Mouse (Mus musculus): ENCODE measurements around the gene Ddr2. TPM values are rescaled to one million over a fixed set of nuclear protein-coding genes. Genes with fewer than 3 reads are reported as not detected.

Gene Ddr2
- polyA plus RNA-seq, 1 experiment from 2014 or later, result 36.0 TPM

DNA sequence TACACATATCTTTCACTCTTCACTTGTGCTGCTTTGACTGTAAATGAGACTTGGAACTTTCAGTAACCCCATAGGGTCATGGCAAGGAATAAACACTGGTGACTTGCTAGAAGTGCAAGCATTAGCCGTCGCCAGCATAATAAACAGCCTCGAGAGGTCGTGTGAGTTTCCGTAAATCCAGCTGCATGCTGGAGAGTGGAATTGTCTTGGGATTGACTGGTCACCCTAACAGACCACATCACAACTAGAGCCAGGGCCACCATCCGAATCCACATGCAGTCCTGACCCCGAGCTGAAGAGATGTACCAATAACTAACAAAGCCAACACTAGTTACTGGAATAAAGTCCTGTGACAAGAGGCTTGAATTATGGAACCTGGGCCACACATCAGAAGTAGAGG lies 53.0 kb downstream of the Ddr2 start:
- ATAC-seq (ENCODE audit: insufficient read depth, low FRiP score, low TSS enrichment) (no peak), DNase-seq (ENCODE audit: low spot score) (no peak)
- Histone ChIP-seq H3K9ac (ENCODE audit: low read length) (no peak overlapping the region), H3K9me3 (ENCODE audit: control insufficient read depth, low read length) (0 out of 2 replicates have a peak, but pooled peaks cover 4% of the 10 kb centered on the region), H3K27ac (ENCODE audit: low read depth, low read length) (no peak overlapping the region), H3K4me2 (ENCODE audit: low read depth) (no peak overlapping the region), H3K4me3 (ENCODE audit: low read depth, low read length) (no peak overlapping the region), H3K36me3 (ENCODE audit: control insufficient read depth, insufficient read depth, low read length) (no peaks in the 10 kb centered on the region), H3K4me1 (ENCODE audit: control insufficient read depth, insufficient read depth, low read length) (no peaks in the 10 kb centered on the region), H3K27me3 (ENCODE audit: control insufficient read depth, insufficient read depth, low read length) (no peaks in the 10 kb centered on the region)
- 89% methylated on average over 7 of the region's 7 CpGs for WGBS

DNA sequence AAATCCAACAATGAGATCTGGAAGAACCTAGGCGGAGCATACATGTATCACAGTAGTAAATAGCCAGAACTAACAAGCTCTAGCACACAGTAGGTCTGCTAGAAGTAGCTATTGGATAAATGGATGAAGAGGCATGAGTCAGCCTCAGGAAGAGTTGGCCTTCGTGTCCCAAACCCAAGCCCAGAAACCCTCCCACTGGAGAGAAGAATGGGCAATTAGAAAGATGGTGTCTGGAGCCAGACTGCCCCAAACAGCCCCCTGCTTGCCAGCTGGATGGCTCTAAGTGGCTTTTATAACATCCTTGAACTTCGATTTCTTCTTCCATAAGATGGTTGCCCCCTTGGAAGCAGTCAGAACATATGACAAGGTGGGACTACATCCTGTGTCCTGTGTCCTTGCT lies 53.6 kb downstream of the Ddr2 start:
- Histone ChIP-seq H3K4me1 (ENCODE audit: control insufficient read depth, insufficient read depth, low read length) (no peaks in the 10 kb centered on the region), H3K4me2 (ENCODE audit: low read depth) (no peak overlapping the region), H3K27ac (ENCODE audit: low read depth, low read length) (no peak overlapping the region), H3K9me3 (ENCODE audit: control insufficient read depth, low read length) (0 out of 2 replicates have a peak, but pooled peaks cover 4% of the 10 kb centered on the region), H3K4me3 (ENCODE audit: low read depth, low read length) (no peak overlapping the region), H3K36me3 (ENCODE audit: control insufficient read depth, insufficient read depth, low read length) (no peaks in the 10 kb centered on the region), H3K27me3 (ENCODE audit: control insufficient read depth, insufficient read depth, low read length) (no peaks in the 10 kb centered on the region), H3K9ac (ENCODE audit: low read length) (no peak overlapping the region)
- ATAC-seq (ENCODE audit: insufficient read depth, low FRiP score, low TSS enrichment), result no peak
- DNase-seq (ENCODE audit: low spot score), result no peak
- WGBS, result 76% methylated on average over 3 of the region's 3 CpGs

DNA sequence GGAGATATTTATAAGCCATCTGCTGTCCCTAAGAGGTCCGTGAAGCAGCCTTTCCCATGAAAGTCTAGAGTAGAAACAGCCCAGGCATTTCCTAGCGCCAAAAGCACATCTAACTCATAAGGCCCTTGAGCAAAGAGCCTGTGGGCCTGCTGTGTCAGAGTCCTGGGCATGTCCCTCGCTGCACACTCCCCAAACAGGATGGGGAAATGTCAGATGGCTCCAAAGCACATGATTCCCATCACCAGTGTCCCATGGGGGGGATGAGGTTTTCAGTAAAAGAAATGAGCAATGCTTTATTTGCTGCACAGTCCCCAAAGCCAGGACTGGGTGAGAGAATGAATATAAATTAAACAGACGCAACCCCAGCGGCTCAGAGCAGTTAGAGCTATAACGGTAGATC lies 54.3 kb downstream of the Ddr2 start:
- no peaks in the 10 kb centered on the region for H3K27me3 ChIP-seq (ENCODE audit: control insufficient read depth, insufficient read depth, low read length)
- WGBS, result 64% methylated on average over 6 of the region's 6 CpGs
- peak; percentile 31; the same call in 1 of the 2 replicates for ATAC-seq (ENCODE audit: insufficient read depth, low FRiP score, low TSS enrichment)

DNA sequence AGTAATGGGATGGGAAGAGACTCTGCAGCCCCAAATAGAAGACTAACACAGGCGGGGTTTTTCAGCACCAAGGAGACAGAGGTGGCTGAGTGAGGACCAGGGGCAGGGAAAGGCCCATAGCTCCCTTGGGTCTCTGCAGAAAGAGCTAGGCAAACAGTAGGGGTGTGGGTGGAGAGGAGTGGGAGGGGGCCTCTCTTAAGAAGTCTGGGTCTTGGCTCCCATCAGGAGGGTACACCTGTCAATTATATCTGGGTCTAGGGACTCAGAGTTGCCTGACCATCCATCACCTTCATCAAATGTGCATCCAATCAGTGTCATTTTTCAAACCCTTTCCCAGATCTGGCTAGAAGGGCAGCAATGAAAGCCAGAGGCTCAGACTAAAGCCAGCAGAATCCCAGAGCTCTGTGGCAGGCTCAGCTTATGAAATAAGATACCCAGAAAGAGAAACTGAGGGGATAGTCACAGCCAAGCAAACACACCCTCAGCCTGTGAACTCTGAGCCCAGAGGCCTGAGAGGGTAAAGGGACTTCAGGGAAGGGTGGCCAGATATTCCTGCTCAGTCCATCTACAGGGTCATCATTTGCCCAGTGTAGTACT lies 58.0 kb downstream of the Ddr2 start:
- no peak overlapping the region for H3K4me3 ChIP-seq (ENCODE audit: low read depth, low read length)
- H3K27me3 ChIP-seq (ENCODE audit: control insufficient read depth, insufficient read depth, low read length), result no peaks in the 10 kb centered on the region
- no peak overlapping the region for H3K27ac ChIP-seq (ENCODE audit: low read depth, low read length)
- no peaks in the 10 kb centered on the region for H3K9me3 ChIP-seq (ENCODE audit: control insufficient read depth, low read length)
- no peaks in the 10 kb centered on the region; the same call in 1 of the 2 replicates for H3K36me3 ChIP-seq (ENCODE audit: control insufficient read depth, insufficient read depth, low read length)
- no peak overlapping the region for H3K4me2 ChIP-seq (ENCODE audit: low read depth)
- ATAC-seq (ENCODE audit: insufficient read depth, low FRiP score, low TSS enrichment) (no peak), DNase-seq (ENCODE audit: low spot score) (no peak)
- no peaks in the 10 kb centered on the region for H3K4me1 ChIP-seq (ENCODE audit: control insufficient read depth, insufficient read depth, low read length)
- 70% methylated on average over 1 of the region's 1 CpGs for WGBS
- H3K9ac ChIP-seq (ENCODE audit: low read length), result no peak overlapping the region

More for the DNA sequence above, 54.3 kb downstream of the Ddr2 start:
- 0 out of 2 replicates have a peak, but pooled peaks cover 4% of the 10 kb centered on the region for H3K9me3 ChIP-seq (ENCODE audit: control insufficient read depth, low read length)
- H3K9ac ChIP-seq (ENCODE audit: low read length), result no peak overlapping the region
- H3K4me2 ChIP-seq (ENCODE audit: low read depth), result no peak overlapping the region
- H3K4me1 ChIP-seq (ENCODE audit: control insufficient read depth, insufficient read depth, low read length), result no peaks in the 10 kb centered on the region
- DNase-seq (ENCODE audit: low spot score), result peak; percentile 41
- no peaks in the 10 kb centered on the region for H3K36me3 ChIP-seq (ENCODE audit: control insufficient read depth, insufficient read depth, low read length)
- H3K4me3 ChIP-seq (ENCODE audit: low read depth, low read length), result no peak overlapping the region
- 0 out of 2 replicates have a peak overlapping the region, but pooled peaks have one; percentile 10 for H3K27ac ChIP-seq (ENCODE audit: low read depth, low read length)

DNA sequence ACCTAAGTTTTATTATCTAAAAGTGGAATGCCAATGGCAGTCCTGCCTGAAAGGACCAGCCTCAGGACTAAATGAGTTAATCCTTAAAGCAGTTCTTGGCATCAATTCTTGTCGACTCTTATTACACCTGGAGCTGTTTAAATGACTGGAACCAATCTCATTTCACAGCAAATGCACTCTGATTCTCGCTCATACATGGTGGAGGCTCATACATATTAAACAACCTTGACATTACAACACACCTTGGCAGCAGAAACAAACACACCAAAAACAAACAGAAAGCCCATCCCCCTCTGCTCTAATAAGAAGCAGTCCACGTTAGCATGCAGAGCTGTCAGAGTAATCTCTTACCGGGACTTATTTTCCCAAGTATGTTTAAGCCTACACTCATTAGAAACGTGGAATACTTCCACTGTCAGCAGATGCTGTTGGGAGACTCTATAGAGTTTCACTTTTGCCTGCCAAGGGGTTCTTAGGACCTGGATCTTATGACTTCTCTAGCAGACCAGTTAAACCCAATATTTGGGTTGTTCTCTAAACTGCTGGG lies 58.9 kb downstream of the Ddr2 start:
- Histone ChIP-seq H3K9ac (ENCODE audit: low read length) (no peak overlapping the region), H3K27me3 (ENCODE audit: control insufficient read depth, insufficient read depth, low read length) (no peaks in the 10 kb centered on the region), H3K4me3 (ENCODE audit: low read depth, low read length) (no peak overlapping the region), H3K36me3 (ENCODE audit: control insufficient read depth, insufficient read depth, low read length) (no peaks in the 10 kb centered on the region; the same call in 1 of the 2 replicates), H3K4me2 (ENCODE audit: low read depth) (no peak overlapping the region), H3K9me3 (ENCODE audit: control insufficient read depth, low read length) (no peaks in the 10 kb centered on the region), H3K4me1 (ENCODE audit: control insufficient read depth, insufficient read depth, low read length) (no peaks in the 10 kb centered on the region), H3K27ac (ENCODE audit: low read depth, low read length) (no peak overlapping the region)
- ATAC-seq (ENCODE audit: insufficient read depth, low FRiP score, low TSS enrichment) (no peak), DNase-seq (ENCODE audit: low spot score) (no peak)
- WGBS, result 79% methylated on average over 5 of the region's 5 CpGs

DNA sequence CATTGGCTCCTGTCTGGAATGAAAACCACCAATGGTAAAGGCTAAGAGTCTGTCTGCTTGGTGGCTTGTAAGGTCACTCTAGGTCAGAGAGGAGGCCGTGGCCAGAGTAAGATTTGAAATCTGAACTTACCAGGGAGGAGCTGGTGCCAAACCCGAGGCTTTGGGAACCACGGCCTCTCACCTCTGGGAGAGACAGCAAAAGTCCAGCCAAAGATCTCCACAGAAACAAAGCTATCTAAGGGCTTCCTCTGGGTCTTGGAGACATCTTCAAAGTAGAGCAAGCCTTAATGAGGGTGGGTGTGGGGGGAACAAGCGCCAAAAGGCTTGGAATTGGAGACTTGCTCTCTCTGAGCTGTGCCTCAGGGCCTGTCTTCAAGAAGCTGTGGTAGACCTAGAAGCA lies 62.1 kb downstream of the Ddr2 start:
- no peak overlapping the region for H3K4me3 ChIP-seq (ENCODE audit: low read depth, low read length)
- no peak overlapping the region for H3K9ac ChIP-seq (ENCODE audit: low read length)
- ATAC-seq (ENCODE audit: insufficient read depth, low FRiP score, low TSS enrichment), result no peak
- no peaks in the 10 kb centered on the region for H3K4me1 ChIP-seq (ENCODE audit: control insufficient read depth, insufficient read depth, low read length)
- no peak for DNase-seq (ENCODE audit: low spot score)
- no peaks in the 10 kb centered on the region; the same call in 1 of the 2 replicates for H3K36me3 ChIP-seq (ENCODE audit: control insufficient read depth, insufficient read depth, low read length)
- WGBS, result 79% methylated on average over 4 of the region's 4 CpGs
- H3K27ac ChIP-seq (ENCODE audit: low read depth, low read length), result no peak overlapping the region
- H3K4me2 ChIP-seq (ENCODE audit: low read depth), result no peak overlapping the region
- H3K9me3 ChIP-seq (ENCODE audit: control insufficient read depth, low read length), result no peaks in the 10 kb centered on the region
- no peaks in the 10 kb centered on the region for H3K27me3 ChIP-seq (ENCODE audit: control insufficient read depth, insufficient read depth, low read length)

DNA sequence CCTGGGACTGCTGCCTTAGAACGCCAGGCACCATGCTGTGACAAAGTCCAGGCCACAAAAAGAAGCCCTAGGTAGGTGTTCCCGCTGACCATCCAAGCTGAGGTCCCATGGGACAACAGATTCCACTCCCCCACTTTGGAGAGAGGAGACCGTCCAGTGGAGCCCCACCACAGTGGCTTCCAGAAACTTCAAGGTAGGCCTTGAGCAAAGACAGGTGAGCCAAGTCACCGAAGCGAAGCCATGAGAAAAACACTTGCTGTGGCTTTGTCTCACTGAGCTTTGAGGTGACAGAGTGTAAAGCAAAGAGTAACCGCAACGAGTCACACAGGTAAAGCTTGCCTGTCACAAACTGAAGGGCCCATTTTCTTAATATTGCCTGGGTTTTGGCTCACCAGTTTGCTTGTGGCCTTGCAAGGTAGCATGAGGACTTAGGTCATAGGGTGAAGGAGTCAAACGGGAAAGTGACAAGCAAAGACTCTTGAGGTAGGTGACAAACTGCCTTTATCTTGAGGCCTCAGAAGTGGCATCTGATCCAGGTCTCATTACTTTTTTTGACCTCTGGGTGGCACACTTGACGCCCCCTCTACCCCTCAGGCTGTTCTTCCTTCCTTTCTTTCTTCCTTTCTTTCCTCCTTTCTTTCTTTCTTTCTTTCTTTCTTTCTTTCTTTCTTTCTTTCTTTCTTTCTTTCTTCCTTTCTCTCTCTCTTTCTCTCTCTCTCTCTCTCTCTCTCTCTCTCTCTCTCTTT lies 65.7 kb downstream of the Ddr2 start:
- DNase-seq (ENCODE audit: low spot score) (no peak), ATAC-seq (ENCODE audit: insufficient read depth, low FRiP score, low TSS enrichment) (no peak)
- H3K4me1 ChIP-seq (ENCODE audit: control insufficient read depth, insufficient read depth, low read length), result no peaks in the 10 kb centered on the region
- no peak overlapping the region for H3K4me3 ChIP-seq (ENCODE audit: low read depth, low read length)
- H3K27ac ChIP-seq (ENCODE audit: low read depth, low read length), result no peak overlapping the region
- no peaks in the 10 kb centered on the region for H3K27me3 ChIP-seq (ENCODE audit: control insufficient read depth, insufficient read depth, low read length)
- 74% methylated on average over 9 of the region's 9 CpGs for WGBS
- no peaks in the 10 kb centered on the region for H3K9me3 ChIP-seq (ENCODE audit: control insufficient read depth, low read length)
- no peak overlapping the region for H3K9ac ChIP-seq (ENCODE audit: low read length)
- no peaks in the 10 kb centered on the region; the same call in 1 of the 2 replicates for H3K36me3 ChIP-seq (ENCODE audit: control insufficient read depth, insufficient read depth, low read length)
- no peak overlapping the region for H3K4me2 ChIP-seq (ENCODE audit: low read depth)

DNA sequence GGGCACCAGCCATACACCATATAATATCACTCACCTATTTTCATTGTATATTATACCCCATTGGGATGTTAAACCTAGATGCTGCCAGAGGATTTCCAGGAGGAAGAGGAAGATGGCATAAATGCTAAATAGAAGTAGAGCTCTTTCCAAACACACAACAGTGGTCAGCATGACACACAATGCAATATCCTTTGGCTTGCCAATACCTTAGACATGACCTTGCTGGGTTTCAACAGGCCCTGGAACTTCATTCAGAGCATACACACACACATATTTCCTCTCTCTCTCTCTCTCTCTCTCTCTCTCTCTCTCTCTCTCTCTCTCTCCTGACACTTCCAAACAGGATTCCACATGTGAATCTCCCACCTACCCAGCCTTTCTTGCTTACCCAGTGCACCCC lies 66.8 kb downstream of the Ddr2 start:
- DNase-seq (ENCODE audit: low spot score) (no peak), ATAC-seq (ENCODE audit: insufficient read depth, low FRiP score, low TSS enrichment) (no peak)
- H3K27me3 ChIP-seq (ENCODE audit: control insufficient read depth, insufficient read depth, low read length), result no peaks in the 10 kb centered on the region
- no peaks in the 10 kb centered on the region for H3K36me3 ChIP-seq (ENCODE audit: control insufficient read depth, insufficient read depth, low read length)
- H3K4me2 ChIP-seq (ENCODE audit: low read depth), result no peak overlapping the region
- H3K4me1 ChIP-seq (ENCODE audit: control insufficient read depth, insufficient read depth, low read length), result no peaks in the 10 kb centered on the region
- H3K4me3 ChIP-seq (ENCODE audit: low read depth, low read length), result no peak overlapping the region
- no peak overlapping the region for H3K9ac ChIP-seq (ENCODE audit: low read length)
- no peak overlapping the region for H3K27ac ChIP-seq (ENCODE audit: low read depth, low read length)
- no peaks in the 10 kb centered on the region for H3K9me3 ChIP-seq (ENCODE audit: control insufficient read depth, low read length)

DNA sequence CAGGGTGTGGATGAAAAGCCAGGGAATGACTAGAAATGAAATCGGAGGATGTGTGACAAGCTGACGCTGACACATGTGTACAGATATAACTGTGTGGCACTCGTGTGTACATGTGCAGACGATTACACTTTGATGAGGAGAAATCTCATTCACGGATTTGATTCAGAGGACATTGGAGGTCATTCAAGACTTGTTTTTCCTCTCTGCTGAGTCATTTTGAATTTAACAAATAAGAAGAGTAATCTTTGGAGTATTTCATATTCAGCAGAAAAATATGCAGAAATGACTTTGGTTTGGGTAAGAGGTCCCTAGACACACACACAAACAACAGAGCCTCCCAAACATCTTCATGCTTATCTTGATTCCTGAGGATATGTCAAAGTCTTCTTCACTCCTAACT lies 67.6 kb downstream of the Ddr2 start:
- Histone ChIP-seq H3K4me2 (ENCODE audit: low read depth) (no peak overlapping the region), H3K4me1 (ENCODE audit: control insufficient read depth, insufficient read depth, low read length) (no peaks in the 10 kb centered on the region), H3K27me3 (ENCODE audit: control insufficient read depth, insufficient read depth, low read length) (no peaks in the 10 kb centered on the region), H3K9me3 (ENCODE audit: control insufficient read depth, low read length) (no peaks in the 10 kb centered on the region), H3K4me3 (ENCODE audit: low read depth, low read length) (no peak overlapping the region), H3K27ac (ENCODE audit: low read depth, low read length) (no peak overlapping the region), H3K36me3 (ENCODE audit: control insufficient read depth, insufficient read depth, low read length) (no peaks in the 10 kb centered on the region), H3K9ac (ENCODE audit: low read length) (no peak overlapping the region)
- no peak for DNase-seq (ENCODE audit: low spot score)
- ATAC-seq (ENCODE audit: insufficient read depth, low FRiP score, low TSS enrichment), result no peak
- 92% methylated on average over 5 of the region's 5 CpGs for WGBS
